Mouse (Mus musculus) skeletal muscle tissue, adult 2 months (tissue): ENCODE results near the gene Tmem198b.

Experiments
- DNase-seq: peaks from one replicate; pipeline ENCODE4 v3.0.0-alpha.2; 2012; ENCODE audit warnings: low read depth, low spot score

The Tmem198b gene

GRCm38 (mm10) chr10:128801981-128802495 lies 2.1 kb downstream of the Tmem198b start:
- no peak for DNase-seq

- DNase-seq, result no peak
Measured at GRCm38 (mm10) chr10:128798676-128799075, 5.5 kb downstream of the Tmem198b start.

GRCm38 (mm10) chr10:128795581-128795980 lies 8.6 kb downstream of the Tmem198b start:
- no peak for DNase-seq

GRCm38 (mm10) chr10:128794391-128794790 lies 9.8 kb downstream of the Tmem198b start:
- no peak for DNase-seq

GRCm38 (mm10) chr10:128793258-128793657 lies 10.9 kb downstream of the Tmem198b start:
- DNase-seq, result no peak

GRCm38 (mm10) chr10:128792041-128792440 lies 12.1 kb downstream of the Tmem198b start:
- no peak for DNase-seq

GRCm38 (mm10) chr10:128790398-128791124 lies 13.6 kb downstream of the Tmem198b start, which contains the start of gene Mmp19:
Gene Mmp19, plus strand, starts transcription at chr10:128790910.
- no peak for DNase-seq

- DNase-seq, result no peak
Measured at GRCm38 (mm10) chr10:128780200-128780599, 24.0 kb downstream of the Tmem198b start.

- peak; percentile 91 for DNase-seq
Measured at GRCm38 (mm10) chr10:128779011-128779795, 25.0 kb downstream of the Tmem198b start.

GRCm38 (mm10) chr10:128778441-128778840 lies 25.7 kb downstream of the Tmem198b start:
- DNase-seq, result no peak

GRCm38 (mm10) chr10:128773685-128774084 lies 30.5 kb downstream of the Tmem198b start:
- no peak for DNase-seq

- DNase-seq, result no peak
Measured at GRCm38 (mm10) chr10:128772895-128773294, 31.3 kb downstream of the Tmem198b start.
